Comparison of ENCODE assay signal across 7 mouse cellular contexts in genomic region chr9:57537728-57538181, GRCm38 (mm10). TPM values are rescaled to one million over a fixed set of nuclear protein-coding genes. Genes with fewer than 3 reads are reported as not detected.
DNase-seq lines count a peak whose midpoint lies in the region; ATAC-seq and TF ChIP-seq lines count a peak whose summit lies in the region.

No protein-coding gene starts in this region.

- peaks cover 16% of the 10 kb centered on the region for H3K4me1 ChIP-seq in bone marrow macrophage, adult 2 months (ENCODE audit: control insufficient read depth, insufficient read depth, low read length)
- peaks cover 14% of the 10 kb centered on the region for H3K4me1 ChIP-seq in liver, embryonic 16.5 days (ENCODE audit: control insufficient read depth, low read depth, low read length)

- under 1% methylated on average over 24 of the region's 24 CpGs for WGBS in liver, embryonic 16.5 days (ENCODE audit: insufficient replicate concordance)

- intact Hi-C loops in left cerebral cortex, adult 2 months (cut with DNase I), result no loop called here
- intact Hi-C loops in left cerebral cortex, postnatal 14 days (cut with DNase I), result no loop called here

- H3K27ac ChIP-seq in left cerebral cortex, adult 2 months, result peak overlapping the region; percentile 84
- H3K27ac ChIP-seq in bone marrow macrophage, adult 2 months (ENCODE audit: insufficient read depth, low read depth, low read length), result peak overlapping the region; percentile 84
- H3K27ac ChIP-seq in liver, embryonic 16.5 days (ENCODE audit: low read length), result peak overlapping the region; percentile 78

- H3K9ac ChIP-seq in liver, embryonic 16.5 days (ENCODE audit: low read depth, low read length), result peak overlapping the region; percentile 90

- H3K9me3 ChIP-seq in liver, embryonic 16.5 days (replicated peaks; ENCODE audit: control insufficient read depth, low read length), result no peaks in the 10 kb centered on the region

- peaks cover 14% of the 10 kb centered on the region for H3K36me3 ChIP-seq in liver, embryonic 16.5 days (ENCODE audit: control insufficient read depth, insufficient read depth)

- peak overlapping the region; percentile 93 for H3K4me2 ChIP-seq in liver, embryonic 16.5 days (ENCODE audit: low read depth, low read length)

- H3K27me3 ChIP-seq in liver, embryonic 16.5 days (ENCODE audit: control insufficient read depth, insufficient read depth, low read depth, low read length), result no peaks in the 10 kb centered on the region

- DNase-seq in left cerebral cortex, adult 2 months (ENCODE audit: extremely low spot score in 1 of 2, low spot score in 2 of 2), result peak in 1 of 2 experiments; percentile 32
- no peak for DNase-seq in left cerebral cortex, postnatal 14 days (ENCODE audit: low spot score in 2 of 2)
- no peak for DNase-seq in cerebellum, adult 18-20 months

- no peak for TF ChIP-seq POLR2A in bone marrow macrophage, adult 2 months (IDR thresholded peaks at IDR 0.05; ENCODE audit: borderline replicate concordance, low read depth, low read length)

- ATAC-seq in granulocyte monocyte progenitor cell, adult 5-6 weeks (replicated peaks; ENCODE audit: poor library complexity, severe bottlenecking), result 0 out of 2 replicates have a peak, but pooled peaks have one; percentile 6
- no peak for ATAC-seq in liver, embryonic 16.5 days (ENCODE audit: low read depth)
- ATAC-seq in megakaryocyte progenitor cell, adult 5-6 weeks (replicated peaks; ENCODE audit: poor library complexity), result no peak

- H3K4me3 ChIP-seq in left cerebral cortex, adult 2 months, result peak overlapping the region; percentile 91
- peak overlapping the region; percentile 90 for H3K4me3 ChIP-seq in bone marrow macrophage, adult 2 months (ENCODE audit: insufficient read depth, low read length)
- peak overlapping the region; percentile 90 for H3K4me3 ChIP-seq in liver, embryonic 16.5 days (ENCODE audit: low read depth, low read length)

- TF ChIP-seq CTCF in left cerebral cortex, adult 2 months (IDR thresholded peaks at IDR 0.05), result no peak
- TF ChIP-seq CTCF in bone marrow macrophage, adult 2 months (IDR thresholded peaks at IDR 0.05; ENCODE audit: low read depth, low read length), result no peak

RNA-seq across cellular contexts. Expression of gene Fam219b, which starts 0.4 kb away (rescaled TPM):
- total RNA-seq in left cerebral cortex, adult 2 months (2021), result 10 to 100 TPM; 18.1 to 21.6 TPM
- 10 to 100 TPM; 16.3 to 22.9 TPM for total RNA-seq in left cerebral cortex, postnatal 14 days (2021)
- 15.5 and 18.4 TPM in 2 replicates for polyA plus RNA-seq in bone marrow macrophage, adult 2 months (2012; ENCODE audit: insufficient read depth, insufficient read length, missing spikeins)
- total RNA-seq in granulocyte monocyte progenitor cell, adult 5-6 weeks (2014; fragmentation: Nextera tagmentation), result 7.3 and 7.5 TPM in 2 replicates
- total RNA-seq in granulocyte monocyte progenitor cell, adult 5-6 weeks (2017), result 11.4 and 12.6 TPM in 2 replicates
- 5.3 and 5.7 TPM in 2 replicates for polyA plus RNA-seq in liver, embryonic 16.5 days (2015; fragmentation: Nextera tagmentation; extraction: Ambion mirVana)
- total RNA-seq in megakaryocyte progenitor cell, adult 5-6 weeks (2015), result 4.5 and 6.9 TPM in 2 replicates
- total RNA-seq in megakaryocyte progenitor cell, adult 5-6 weeks (2017), result 9.2 and 12.8 TPM in 2 replicates

RNA-seq across cellular contexts. Expression of gene Mpi, which starts 14.8 kb away (rescaled TPM):
- total RNA-seq in left cerebral cortex, adult 2 months (2021), result 10 to 100 TPM; 63.4 to 76.9 TPM
- total RNA-seq in left cerebral cortex, postnatal 14 days (2021), result 10 to 100 TPM; 73.3 to 82.3 TPM
- polyA plus RNA-seq in bone marrow macrophage, adult 2 months (2012; ENCODE audit: insufficient read depth, insufficient read length, missing spikeins), result 17.8 and 19.7 TPM in 2 replicates
- total RNA-seq in granulocyte monocyte progenitor cell, adult 5-6 weeks (2014; fragmentation: Nextera tagmentation), result 10.8 and 23.1 TPM in 2 replicates
- 13.9 and 17.8 TPM in 2 replicates for total RNA-seq in granulocyte monocyte progenitor cell, adult 5-6 weeks (2017)
- polyA plus RNA-seq in liver, embryonic 16.5 days (2015; fragmentation: Nextera tagmentation; extraction: Ambion mirVana), result 9.9 and 12.3 TPM in 2 replicates
- total RNA-seq in megakaryocyte progenitor cell, adult 5-6 weeks (2015), result 15.5 and 21.5 TPM in 2 replicates
- 14.0 and 17.2 TPM in 2 replicates for total RNA-seq in megakaryocyte progenitor cell, adult 5-6 weeks (2017)

RNA-seq across cellular contexts. Expression of gene Cox5a, which starts 16.7 kb away (rescaled TPM):
- total RNA-seq in left cerebral cortex, adult 2 months (2021), result 100 to 1,000 TPM; 374 to 440 TPM
- total RNA-seq in left cerebral cortex, postnatal 14 days (2021), result 100 to 1,000 TPM; 481 to 515 TPM
- 346 and 384 TPM in 2 replicates for polyA plus RNA-seq in bone marrow macrophage, adult 2 months (2012; ENCODE audit: insufficient read depth, insufficient read length, missing spikeins)
- total RNA-seq in granulocyte monocyte progenitor cell, adult 5-6 weeks (2014; fragmentation: Nextera tagmentation), result 540 and 741 TPM in 2 replicates
- 121 and 142 TPM in 2 replicates for total RNA-seq in granulocyte monocyte progenitor cell, adult 5-6 weeks (2017)
- polyA plus RNA-seq in liver, embryonic 16.5 days (2015; fragmentation: Nextera tagmentation; extraction: Ambion mirVana), result 266 and 275 TPM in 2 replicates
- total RNA-seq in megakaryocyte progenitor cell, adult 5-6 weeks (2015), result 617 and 644 TPM in 2 replicates
- total RNA-seq in megakaryocyte progenitor cell, adult 5-6 weeks (2017), result 85.1 and 114 TPM in 2 replicates

RNA-seq across cellular contexts. Expression of gene Scamp2, which starts 23.0 kb away (rescaled TPM):
- total RNA-seq in left cerebral cortex, adult 2 months (2021), result 10 to 100 TPM; 19.8 to 22.3 TPM
- 10 to 100 TPM; 25.4 to 29.1 TPM for total RNA-seq in left cerebral cortex, postnatal 14 days (2021)
- polyA plus RNA-seq in bone marrow macrophage, adult 2 months (2012; ENCODE audit: insufficient read depth, insufficient read length, missing spikeins), result 144 and 147 TPM in 2 replicates
- 66.9 and 68.5 TPM in 2 replicates for total RNA-seq in granulocyte monocyte progenitor cell, adult 5-6 weeks (2014; fragmentation: Nextera tagmentation)
- total RNA-seq in granulocyte monocyte progenitor cell, adult 5-6 weeks (2017), result 26.8 and 38.2 TPM in 2 replicates
- 23.6 and 26.2 TPM in 2 replicates for polyA plus RNA-seq in liver, embryonic 16.5 days (2015; fragmentation: Nextera tagmentation; extraction: Ambion mirVana)
- total RNA-seq in megakaryocyte progenitor cell, adult 5-6 weeks (2015), result 71.1 and 73.2 TPM in 2 replicates
- 26.2 and 28.2 TPM in 2 replicates for total RNA-seq in megakaryocyte progenitor cell, adult 5-6 weeks (2017)

RNA-seq across cellular contexts. Expression of gene Rpp25, which starts 33.9 kb away (rescaled TPM):
- total RNA-seq in left cerebral cortex, adult 2 months (2021), result 10 to 100 TPM; 16.9 to 18.5 TPM
- 10 to 100 TPM; 15.2 to 16.4 TPM for total RNA-seq in left cerebral cortex, postnatal 14 days (2021)
- polyA plus RNA-seq in bone marrow macrophage, adult 2 months (2012; ENCODE audit: insufficient read depth, insufficient read length, missing spikeins), result not detected in 2 replicates
- 0.32 TPM in 1 of 2 replicates, not detected in the other for total RNA-seq in granulocyte monocyte progenitor cell, adult 5-6 weeks (2014; fragmentation: Nextera tagmentation)
- 0.46 TPM in 1 of 2 replicates, not detected in the other for total RNA-seq in granulocyte monocyte progenitor cell, adult 5-6 weeks (2017)
- 0.41 and 0.57 TPM in 2 replicates for polyA plus RNA-seq in liver, embryonic 16.5 days (2015; fragmentation: Nextera tagmentation; extraction: Ambion mirVana)
- total RNA-seq in megakaryocyte progenitor cell, adult 5-6 weeks (2015), result 0.12 and 0.30 TPM in 2 replicates
- total RNA-seq in megakaryocyte progenitor cell, adult 5-6 weeks (2017), result 0.20 TPM in 1 of 2 replicates, not detected in the other
